16 mouse cellular contexts compared by ENCODE assay signal in the genomic region with DNA sequence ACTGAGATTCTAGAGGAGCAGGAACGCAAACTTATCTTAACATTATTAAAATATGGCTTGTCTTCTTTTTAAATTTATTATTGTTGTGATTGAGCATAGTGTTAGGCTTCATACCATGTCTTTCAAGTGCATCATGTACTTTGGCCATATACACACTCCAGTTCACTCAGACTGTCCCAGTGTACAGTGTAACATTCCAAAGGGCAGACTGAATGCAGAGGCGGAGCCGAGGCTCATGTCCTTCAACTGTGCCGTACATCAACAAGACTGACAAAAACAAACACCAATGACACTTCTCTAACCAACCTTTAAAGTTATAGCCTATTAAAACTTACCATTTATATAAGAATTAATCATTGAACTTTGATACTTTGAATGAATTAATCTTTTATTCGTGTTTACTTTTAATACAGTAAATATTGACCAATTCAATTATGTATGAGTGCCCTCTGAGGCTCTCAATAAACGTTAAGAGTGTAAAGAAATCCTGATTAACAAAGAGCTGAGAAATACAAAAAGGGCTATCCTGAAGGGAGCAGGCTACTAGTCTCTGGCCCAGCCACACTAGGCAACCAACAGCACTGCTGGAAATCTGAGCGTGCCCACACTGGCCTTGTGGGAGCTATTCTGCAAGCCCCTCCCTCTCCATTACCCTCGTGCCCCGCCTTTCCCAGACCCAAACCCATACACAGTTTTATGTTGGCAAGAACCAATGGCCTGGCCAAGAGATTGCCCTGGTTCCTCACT. TPM values are rescaled to one million over a fixed set of nuclear protein-coding genes. Genes with fewer than 3 reads are reported as not detected.
DNase-seq lines count a peak whose midpoint lies in the region; ATAC-seq and TF ChIP-seq lines count a peak whose summit lies in the region.
"Had no signal": no experiment of that assay in that cellular context is flagged by ENCODE, and none has a peak within 500 bp of the region (broad histone marks: within the 10 kb centered on the region; RNA-seq: fewer than 3 reads in every experiment).

No protein-coding gene starts in this region.

- no peaks in the 10 kb centered on the region for H3K36me3 ChIP-seq in limb, embryonic 10.5 days
- no peaks in the 10 kb centered on the region for H3K36me3 ChIP-seq in stomach, embryonic 14.5 days (ENCODE audit: control insufficient read depth, insufficient read depth, low read length)
- H3K36me3 ChIP-seq in embryonic facial prominence, embryonic 10.5 days (replicated peaks), result peaks cover 6% of the 10 kb centered on the region; the same call in 1 of the 2 replicates
- H3K36me3 ChIP-seq: midbrain, embryonic 15.5 days had no signal

- 86% methylated on average over 9 of the region's 9 CpGs for WGBS in limb, embryonic 10.5 days
- 74% methylated on average over 9 of the region's 9 CpGs for WGBS in stomach, embryonic 14.5 days
- whole genome bisulfite sequencing in embryonic facial prominence, embryonic 10.5 days, result 92% methylated on average over 9 of the region's 9 CpGs

- DNase-seq in kidney, adult 8-10 months, result peak; percentile 40 to 51
- no peak for DNase-seq in kidney, adult 18-20 months
- DNase-seq in limb, embryonic 10.5 days (ENCODE audit: low spot score), result peak; percentile 19
- DNase-seq in right cerebral cortex, postnatal 14 days, result no peak
- DNase-seq in urinary bladder, postnatal 10 days (ENCODE audit: low spot score), result no peak
- no peak for DNase-seq in embryonic facial prominence, embryonic 10.5 days (ENCODE audit: low spot score)
- DNase-seq: cerebellum, adult 11-12 months; gastrocnemius, postnatal 10 days; lung, adult 2 months; right cerebral cortex, postnatal 25 days; thymus, postnatal 4 days had no signal

- TF ChIP-seq POLR2A in embryonic fibroblast, embryonic 13.5 days (IDR thresholded peaks at IDR 0.05; ENCODE audit: low read depth, low read length), result no peak

- peak overlapping the region; percentile 88 for H3K27ac ChIP-seq in embryonic fibroblast, embryonic 13.5 days (ENCODE audit: insufficient read depth, low read length)
- no peak overlapping the region for H3K27ac ChIP-seq in limb, embryonic 10.5 days
- H3K27ac ChIP-seq in stomach, embryonic 14.5 days (ENCODE audit: low read length), result no peak overlapping the region
- H3K27ac ChIP-seq in embryonic facial prominence, embryonic 10.5 days (replicated peaks), result no peak overlapping the region
- H3K27ac ChIP-seq: embryonic facial prominence, embryonic 12.5 days; midbrain, embryonic 15.5 days had no signal

- no peak overlapping the region for H3K4me2 ChIP-seq in stomach, embryonic 14.5 days (replicated peaks; ENCODE audit: low read depth, low read length)
- H3K4me2 ChIP-seq: embryonic facial prominence, embryonic 12.5 days; heart, embryonic 12.5 days; midbrain, embryonic 15.5 days had no signal

- H3K4me3 ChIP-seq in embryonic fibroblast, embryonic 13.5 days (ENCODE audit: insufficient read depth, low read length), result no peak overlapping the region
- H3K4me3 ChIP-seq in limb, embryonic 10.5 days, result no peak overlapping the region
- H3K4me3 ChIP-seq in stomach, embryonic 14.5 days (ENCODE audit: low read depth, low read length), result no peak overlapping the region
- H3K4me3 ChIP-seq in embryonic facial prominence, embryonic 10.5 days, result no peak overlapping the region
- H3K4me3 ChIP-seq: embryonic facial prominence, embryonic 12.5 days; heart, embryonic 12.5 days; midbrain, embryonic 15.5 days had no signal

- H3K4me1 ChIP-seq in embryonic fibroblast, embryonic 13.5 days (ENCODE audit: control insufficient read depth, insufficient read depth, low read length), result peaks cover 34% of the 10 kb centered on the region
- H3K4me1 ChIP-seq in limb, embryonic 10.5 days, result no peaks in the 10 kb centered on the region
- H3K4me1 ChIP-seq in stomach, embryonic 14.5 days (ENCODE audit: control insufficient read depth, insufficient read depth, low read length), result no peaks in the 10 kb centered on the region
- no peaks in the 10 kb centered on the region for H3K4me1 ChIP-seq in embryonic facial prominence, embryonic 10.5 days
- H3K4me1 ChIP-seq: embryonic facial prominence, embryonic 12.5 days; midbrain, embryonic 15.5 days had no signal

- no peak overlapping the region for H3K9ac ChIP-seq in stomach, embryonic 14.5 days (replicated peaks; ENCODE audit: low read depth, low read length)
- H3K9ac ChIP-seq: embryonic facial prominence, embryonic 12.5 days; heart, embryonic 12.5 days; midbrain, embryonic 15.5 days had no signal

- no peak for TF ChIP-seq CTCF in embryonic fibroblast, embryonic 13.5 days (IDR thresholded peaks at IDR 0.05; ENCODE audit: borderline replicate concordance, insufficient read depth, low read length)

- H3K27me3 ChIP-seq in limb, embryonic 10.5 days (ENCODE audit: low read depth, poor library complexity, severe bottlenecking), result no peaks in the 10 kb centered on the region
- no peaks in the 10 kb centered on the region for H3K27me3 ChIP-seq in stomach, embryonic 14.5 days (ENCODE audit: control insufficient read depth, insufficient read depth, low read length)
- H3K27me3 ChIP-seq in embryonic facial prominence, embryonic 10.5 days (replicated peaks; ENCODE audit: low read depth, poor library complexity, severe bottlenecking), result no peaks in the 10 kb centered on the region
- H3K27me3 ChIP-seq: embryonic facial prominence, embryonic 12.5 days; heart, embryonic 12.5 days; midbrain, embryonic 15.5 days had no signal

- peak; percentile 77 for ATAC-seq in stomach, embryonic 14.5 days (ENCODE audit: insufficient number of reproducible peaks, insufficient read depth, low FRiP score, low read depth)
- ATAC-seq: midbrain, embryonic 15.5 days had no signal

- H3K9me3 ChIP-seq in limb, embryonic 10.5 days (replicated peaks), result no peaks in the 10 kb centered on the region
- no peaks in the 10 kb centered on the region for H3K9me3 ChIP-seq in stomach, embryonic 14.5 days (ENCODE audit: control insufficient read depth, low read depth, low read length)
- H3K9me3 ChIP-seq in embryonic facial prominence, embryonic 10.5 days, result no peaks in the 10 kb centered on the region
- H3K9me3 ChIP-seq: embryonic facial prominence, embryonic 12.5 days; heart, embryonic 12.5 days; midbrain, embryonic 15.5 days had no signal

RNA-seq across cellular contexts. Expression of gene Fez2, which starts 29.7 kb away (rescaled TPM):
- polyA plus RNA-seq in embryonic fibroblast, embryonic 13.5 days (2011; ENCODE audit: insufficient read length, low read depth, missing spikeins), result 41.8 and 60.3 TPM in 2 replicates
- polyA plus RNA-seq in limb, embryonic 10.5 days (2016; fragmentation: Nextera tagmentation; extraction: Ambion mirVana), result 33.3 and 39.2 TPM in 2 replicates
- polyA plus RNA-seq in stomach, embryonic 14.5 days (2014; fragmentation: Nextera tagmentation; extraction: Ambion mirVana), result 42.9 and 45.1 TPM in 2 replicates
- 34.8 and 36.6 TPM in 2 replicates for polyA plus RNA-seq in embryonic facial prominence, embryonic 10.5 days (2016; fragmentation: Nextera tagmentation; extraction: Ambion mirVana)

Comparison
In these comparisons a context has a peak if more than half of its experiments do, and no peak if none do; other contexts are left out.
1. DNase-seq: peak in kidney, adult 8-10 months (2 of 2) and limb, embryonic 10.5 days (single experiment); none in kidney, adult 18-20 months (single experiment), right cerebral cortex, postnatal 14 days (single experiment), urinary bladder, postnatal 10 days (single experiment) and embryonic facial prominence, embryonic 10.5 days (single experiment).